Mouse (Mus musculus): ENCODE results near the gene Gbe1. TPM values are rescaled to one million over a fixed set of nuclear protein-coding genes. Genes with fewer than 3 reads are reported as not detected.

The Gbe1 gene
- total RNA-seq, 2 experiments from 2014 or later: 41.4 to 46.6 TPM

DNA sequence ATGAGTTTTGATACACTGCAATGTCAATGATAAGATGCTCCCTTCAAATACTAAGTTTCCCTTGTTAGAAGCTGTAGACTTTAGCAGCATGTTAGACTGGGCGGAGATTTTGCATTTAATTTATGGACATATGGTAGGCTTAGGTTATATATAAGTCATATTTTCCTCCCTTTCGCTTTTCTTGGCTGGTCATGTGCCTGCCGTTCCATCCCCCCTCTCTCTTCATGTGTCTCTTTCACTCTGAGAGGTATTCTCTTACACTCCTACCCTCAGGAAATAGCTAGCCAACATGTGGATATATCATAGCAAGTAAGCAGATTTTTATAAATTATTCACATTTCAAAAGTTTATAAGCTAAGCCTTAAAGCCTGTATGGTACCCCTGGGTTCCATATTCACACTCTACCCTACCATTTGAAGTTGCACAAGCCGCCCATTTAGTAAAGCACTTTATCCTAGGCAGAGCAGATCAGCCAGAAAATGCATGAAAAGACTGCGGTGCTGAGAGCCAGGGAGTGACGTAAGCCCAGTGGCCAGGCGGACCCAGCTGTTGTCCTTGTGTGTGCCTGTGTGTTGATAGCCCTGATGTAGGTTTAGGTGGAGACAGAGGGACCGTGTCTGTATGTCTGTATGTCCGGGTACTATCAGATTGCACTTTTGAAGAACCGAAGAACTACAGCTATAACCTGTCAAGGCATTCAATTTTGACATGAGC lies 248.0 kb downstream of the Gbe1 start:
- peak; percentile 17 to 29 for DNase-seq
- intact Hi-C loops (cut with DNase I): no loop called here

DNA sequence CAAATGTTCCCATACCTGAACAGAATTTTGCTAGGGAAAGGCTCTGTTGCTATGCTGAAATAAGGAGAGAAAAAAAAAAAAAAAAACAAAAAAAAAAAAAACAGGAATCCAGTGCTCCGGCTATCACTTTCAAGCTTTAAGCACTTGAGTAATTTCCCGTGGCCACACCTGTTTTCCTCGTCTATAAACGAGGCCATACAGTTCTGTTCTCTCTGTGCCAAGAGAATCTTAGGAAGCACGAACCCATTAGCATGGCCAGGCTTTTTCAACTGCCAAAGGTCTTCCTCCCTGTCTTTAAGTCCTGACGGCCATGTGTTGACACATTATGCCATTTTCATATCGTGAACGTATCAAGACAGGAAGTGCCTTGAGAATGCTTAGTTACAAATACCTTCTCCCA lies 248.8 kb downstream of the Gbe1 start:
- intact Hi-C loops (cut with DNase I): no loop called here

GRCm38 (mm10) chr16:70563456-70563855 lies 249.7 kb downstream of the Gbe1 start:
- intact Hi-C loops (cut with DNase I): no loop called here
- no peak for DNase-seq

More for the DNA sequence above, 248.8 kb downstream of the Gbe1 start:
- DNase-seq: no peak

DNA sequence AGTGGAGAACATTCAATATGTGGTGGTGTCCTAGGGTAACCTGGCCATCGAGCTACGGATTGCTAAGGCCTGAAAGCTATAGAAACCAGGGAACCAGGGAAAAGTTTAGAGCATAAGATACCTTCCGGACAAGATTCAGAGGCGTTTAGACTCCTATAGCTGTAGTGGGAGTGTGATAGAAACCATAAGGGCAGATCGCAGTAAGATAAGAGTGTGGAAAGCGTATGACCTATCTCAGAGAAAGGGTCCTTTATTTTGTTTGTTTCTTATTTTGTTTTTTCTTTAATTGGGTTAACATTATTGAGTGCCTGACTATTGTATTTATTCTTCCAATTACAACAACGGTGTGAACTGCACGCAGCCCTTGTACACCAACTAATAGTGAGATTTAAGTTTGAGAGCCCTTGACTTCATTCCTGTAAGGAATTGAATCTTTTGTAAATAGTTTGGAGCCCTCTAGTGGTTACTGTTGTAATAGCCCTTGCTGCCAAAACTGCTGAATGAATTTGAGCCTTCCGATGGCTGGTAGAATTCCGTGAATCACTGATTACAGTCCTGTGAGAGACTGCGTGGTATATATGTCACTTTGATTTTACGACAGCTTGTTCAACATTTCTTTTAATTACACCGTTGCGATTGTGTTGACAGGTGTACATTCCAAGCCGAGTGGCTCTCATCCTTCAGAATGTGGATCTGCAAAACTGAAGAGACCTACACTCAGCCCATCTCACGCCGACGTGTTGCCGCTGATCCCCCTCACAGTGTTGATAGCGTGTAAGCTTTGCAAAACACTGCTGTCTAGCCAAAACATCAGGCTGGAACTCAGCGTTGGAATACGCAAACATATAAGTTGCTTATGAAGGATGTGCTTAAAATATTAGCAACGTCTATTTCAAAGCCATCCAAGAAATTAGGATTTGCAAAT lies 254.9 kb downstream of the Gbe1 start:
- no peak for DNase-seq
- intact Hi-C loops (cut with DNase I): no loop called here

DNA sequence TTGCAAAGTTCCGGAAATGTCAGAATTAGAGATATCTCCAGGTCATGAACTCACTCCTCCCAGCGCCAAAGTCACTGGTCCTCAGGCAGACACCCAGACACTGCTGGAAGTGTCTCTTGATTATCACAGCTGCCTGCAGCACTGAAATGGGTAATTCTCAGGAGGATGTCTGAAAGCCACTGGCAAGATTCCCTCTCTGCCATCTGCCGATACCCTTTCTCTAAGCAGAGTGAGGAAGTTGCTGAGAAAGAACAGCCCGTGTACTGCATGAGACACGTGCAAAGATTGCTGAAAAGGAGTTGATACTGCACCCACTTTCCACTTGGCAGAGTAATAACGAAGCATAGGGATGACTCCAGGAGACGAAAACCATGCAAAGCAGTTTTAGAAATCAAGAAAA lies 272.2 kb downstream of the Gbe1 start:
- intact Hi-C loops (cut with DNase I): no loop called here
- no peak for DNase-seq

- intact Hi-C loops (cut with DNase I): no loop called here
- DNase-seq: no peak
Observed at GRCm38 (mm10) chr16:70602326-70602725, 288.6 kb downstream of the Gbe1 start.

DNA sequence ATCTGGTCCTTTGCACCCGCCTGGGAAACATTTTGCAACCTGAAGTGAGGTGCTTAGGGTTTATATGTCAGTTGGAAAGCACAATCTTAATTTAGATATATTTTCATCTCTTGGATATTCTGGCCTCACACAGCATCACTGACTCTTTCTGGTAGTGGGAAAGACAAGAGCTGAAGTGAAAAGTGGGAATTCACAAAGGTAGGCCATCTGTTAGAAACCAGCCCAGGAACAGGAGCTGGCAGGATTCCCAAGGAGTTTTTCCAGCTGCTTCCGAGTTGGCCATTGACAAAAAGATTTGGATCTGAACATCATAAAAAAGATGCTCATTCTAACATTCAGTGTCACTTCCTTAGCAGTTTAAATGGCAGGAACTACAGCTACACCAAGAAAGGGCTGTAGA lies 294.6 kb downstream of the Gbe1 start:
- intact Hi-C loops (cut with DNase I): no loop called here
- DNase-seq: no peak

DNA sequence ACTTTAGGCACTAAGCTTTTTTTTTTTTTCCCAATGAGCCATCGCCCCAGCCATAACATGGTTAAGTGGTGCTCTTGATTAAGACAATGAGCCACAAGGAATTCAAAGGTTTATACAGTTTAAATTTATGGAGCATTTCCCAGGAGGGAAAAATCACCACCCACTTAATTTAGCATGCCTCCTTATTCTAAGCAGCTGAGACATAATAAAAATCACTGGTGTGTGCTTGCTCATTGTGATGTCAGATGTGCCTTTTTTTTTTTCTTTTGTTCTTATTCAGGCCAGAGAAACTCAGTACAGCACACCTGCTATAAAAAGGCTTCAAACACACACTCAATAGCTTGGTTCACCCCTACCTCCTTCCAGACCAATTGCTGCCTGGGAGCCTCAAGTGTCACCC lies 303.9 kb downstream of the Gbe1 start:
- intact Hi-C loops (cut with DNase I): no loop called here
- DNase-seq: no peak

DNA sequence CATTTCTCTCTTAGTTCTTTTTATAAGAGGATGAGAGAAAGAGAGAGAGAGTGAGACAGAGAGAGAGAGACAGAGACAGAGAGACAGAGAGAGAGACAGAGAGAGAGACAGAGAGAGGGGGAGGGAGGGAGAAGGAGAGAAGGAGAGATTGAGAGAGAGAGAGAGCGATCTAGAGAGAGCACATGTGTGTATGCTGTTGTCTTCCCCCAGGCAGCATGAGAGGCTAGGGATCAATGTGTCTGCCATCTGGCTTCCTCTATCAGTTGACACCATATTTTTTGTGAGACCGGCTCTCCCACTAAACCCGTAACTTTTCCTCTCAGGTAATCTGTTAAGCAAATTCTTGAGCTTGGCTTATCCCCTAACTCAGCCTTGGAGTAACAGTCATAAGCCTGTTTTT lies 304.4 kb downstream of the Gbe1 start:
- intact Hi-C loops (cut with DNase I): no loop called here
- no peak for DNase-seq

Data from gastrocnemius, postnatal 36 days (tissue).